ENCODE assay signal across 9 mouse cellular contexts in genomic region chr11:96969280-96969722, GRCm38 (mm10). TPM values are rescaled to one million over a fixed set of nuclear protein-coding genes. Genes with fewer than 3 reads are reported as not detected.
DNase-seq lines count a peak whose midpoint lies in the region; ATAC-seq and TF ChIP-seq lines count a peak whose summit lies in the region.
"Had no signal": no experiment of that assay in that cellular context is flagged by ENCODE, and none has a peak within 500 bp of the region (broad histone marks: within the 10 kb centered on the region; RNA-seq: fewer than 3 reads in every experiment).

No protein-coding gene starts in this region.

- ATAC-seq in lung, embryonic 14.5 days (ENCODE audit: insufficient read depth), result peak; percentile 18; the same call in 1 of the 2 replicates
- ATAC-seq in hindbrain, embryonic 16.5 days, result no peak

- H3K4me2 ChIP-seq in lung, embryonic 14.5 days, result peak overlapping the region; percentile 32
- no peak overlapping the region for H3K4me2 ChIP-seq in hindbrain, embryonic 16.5 days (ENCODE audit: low read length)
- H3K4me2 ChIP-seq: midbrain, embryonic 12.5 days had no signal

- no peak for TF ChIP-seq POLR2A in olfactory bulb, adult 2 months (IDR thresholded peaks at IDR 0.05; ENCODE audit: insufficient read depth, low read depth, low read length)

- H3K27ac ChIP-seq in lung, embryonic 14.5 days (ENCODE audit: low read depth), result peak overlapping the region; percentile 91
- H3K27ac ChIP-seq in hindbrain, embryonic 16.5 days (ENCODE audit: low read depth, low read length), result peak overlapping the region; percentile 59; the same call in 1 of the 2 replicates
- H3K27ac ChIP-seq in olfactory bulb, adult 2 months (ENCODE audit: insufficient read depth, low read depth, low read length), result peak overlapping the region; percentile 20
- H3K27ac ChIP-seq: midbrain, embryonic 12.5 days had no signal

- DNase-seq in adrenal gland, postnatal 10 days, result peak; percentile 55
- DNase-seq in adrenal gland, adult 2 months, result no peak
- no peak for DNase-seq in lung, embryonic 14.5 days
- DNase-seq in lung, postnatal 10 days, result no peak
- no peak for DNase-seq in right cerebral cortex, postnatal 4 days
- no peak for DNase-seq in thymus, postnatal 10 days (ENCODE audit: low spot score in 2 of 2)

- H3K4me3 ChIP-seq in lung, embryonic 14.5 days (ENCODE audit: low read depth, low read length), result no peak overlapping the region
- no peak overlapping the region for H3K4me3 ChIP-seq in hindbrain, embryonic 16.5 days (ENCODE audit: low read length)
- H3K4me3 ChIP-seq in olfactory bulb, adult 2 months (ENCODE audit: insufficient read depth, low read depth, low read length), result no peak overlapping the region
- H3K4me3 ChIP-seq: midbrain, embryonic 12.5 days had no signal

- TF ChIP-seq CTCF in lung, embryonic 14.5 days (IDR thresholded peaks at IDR 0.05; ENCODE audit: low read depth), result no peak
- no peak for TF ChIP-seq CTCF in olfactory bulb, adult 2 months (IDR thresholded peaks at IDR 0.05; ENCODE audit: insufficient read depth, low read depth, low read length)

- peak overlapping the region; percentile 43 for H3K9ac ChIP-seq in lung, embryonic 14.5 days
- H3K9ac ChIP-seq in hindbrain, embryonic 16.5 days (ENCODE audit: low read depth, low read length), result no peak overlapping the region
- H3K9ac ChIP-seq: midbrain, embryonic 12.5 days had no signal

- 59% methylated on average over 5 of the region's 5 CpGs for WGBS in lung, embryonic 14.5 days
- 81% methylated on average over 5 of the region's 5 CpGs for WGBS in hindbrain, embryonic 16.5 days
- 71% methylated on average over 5 of the region's 5 CpGs for WGBS in olfactory bulb, adult 2 months

- 0 out of 2 replicates have a peak, but pooled peaks cover 3% of the 10 kb centered on the region for H3K36me3 ChIP-seq in lung, embryonic 14.5 days (ENCODE audit: insufficient read depth)
- no peaks in the 10 kb centered on the region; the same call in 1 of the 2 replicates for H3K36me3 ChIP-seq in hindbrain, embryonic 16.5 days (ENCODE audit: control insufficient read depth, insufficient read depth, low read length)

- H3K4me1 ChIP-seq in lung, embryonic 14.5 days (ENCODE audit: insufficient read depth), result peaks cover 33% of the 10 kb centered on the region
- peaks cover 13% of the 10 kb centered on the region for H3K4me1 ChIP-seq in hindbrain, embryonic 16.5 days (ENCODE audit: control insufficient read depth, insufficient read depth, low read depth, low read length)
- peaks cover 42% of the 10 kb centered on the region for H3K4me1 ChIP-seq in olfactory bulb, adult 2 months (ENCODE audit: control insufficient read depth, insufficient read depth, low read length)

- no peaks in the 10 kb centered on the region for H3K27me3 ChIP-seq in lung, embryonic 14.5 days (ENCODE audit: insufficient read depth, low read length)
- no peaks in the 10 kb centered on the region for H3K27me3 ChIP-seq in hindbrain, embryonic 16.5 days (replicated peaks; ENCODE audit: control insufficient read depth, insufficient read depth, low read length)
- H3K27me3 ChIP-seq: midbrain, embryonic 12.5 days had no signal

- no peaks in the 10 kb centered on the region for H3K9me3 ChIP-seq in lung, embryonic 14.5 days (ENCODE audit: low read depth, low read length)
- H3K9me3 ChIP-seq in hindbrain, embryonic 16.5 days (ENCODE audit: control insufficient read depth, low read length), result no peaks in the 10 kb centered on the region
- H3K9me3 ChIP-seq: midbrain, embryonic 12.5 days had no signal

RNA-seq across cellular contexts. Expression of gene Sp2, which starts 13.5 kb away (rescaled TPM):
- total RNA-seq in adrenal gland, postnatal 10 days (2021), result 10 to 100 TPM; 14.3 to 16.3 TPM
- total RNA-seq in adrenal gland, adult 2 months (2021), result 10 to 100 TPM; 15.4 to 18.6 TPM
- 15.2 and 19.3 TPM in 2 replicates for polyA plus RNA-seq in adrenal gland, adult 2 months (2012; rRNA removed)
- polyA plus RNA-seq in lung, embryonic 14.5 days (2014; fragmentation: Nextera tagmentation; extraction: Ambion mirVana), result 22.3 and 23.7 TPM in 2 replicates
- 13.5 and 19.0 TPM in 2 replicates for polyA plus RNA-seq in hindbrain, embryonic 16.5 days (2015; fragmentation: Nextera tagmentation; extraction: Ambion mirVana)
- polyA plus RNA-seq in olfactory bulb, adult 2 months (2012; ENCODE audit: insufficient read depth, insufficient read length, low replicate concordance, missing spikeins), result not detected in 2 replicates

RNA-seq across cellular contexts. Expression of gene Pnpo, which starts 25.5 kb away (rescaled TPM):
- 10 to 100 TPM; 29.1 to 32.5 TPM for total RNA-seq in adrenal gland, postnatal 10 days (2021)
- 10 to 100 TPM; 29.3 to 37.4 TPM for total RNA-seq in adrenal gland, adult 2 months (2021)
- 43.0 and 52.9 TPM in 2 replicates for polyA plus RNA-seq in adrenal gland, adult 2 months (2012; rRNA removed)
- polyA plus RNA-seq in lung, embryonic 14.5 days (2014; fragmentation: Nextera tagmentation; extraction: Ambion mirVana), result 18.4 and 19.5 TPM in 2 replicates
- polyA plus RNA-seq in hindbrain, embryonic 16.5 days (2015; fragmentation: Nextera tagmentation; extraction: Ambion mirVana), result 36.2 and 37.3 TPM in 2 replicates
- polyA plus RNA-seq in olfactory bulb, adult 2 months (2012; ENCODE audit: insufficient read depth, insufficient read length, low replicate concordance, missing spikeins), result not detected in 2 replicates

RNA-seq across cellular contexts. Expression of gene Prr15l, which starts 41.4 kb away (rescaled TPM):
- under 1 TPM; 0.24 to 0.66 TPM for total RNA-seq in adrenal gland, postnatal 10 days (2021)
- under 1 TPM; 0.52 to 0.66 TPM for total RNA-seq in adrenal gland, adult 2 months (2021)
- polyA plus RNA-seq in adrenal gland, adult 2 months (2012; rRNA removed), result not detected in 2 replicates
- 24.1 and 30.8 TPM in 2 replicates for polyA plus RNA-seq in lung, embryonic 14.5 days (2014; fragmentation: Nextera tagmentation; extraction: Ambion mirVana)
- polyA plus RNA-seq in hindbrain, embryonic 16.5 days (2015; fragmentation: Nextera tagmentation; extraction: Ambion mirVana), result 0.35 and 0.60 TPM in 2 replicates
- polyA plus RNA-seq in olfactory bulb, adult 2 months (2012; ENCODE audit: insufficient read depth, insufficient read length, low replicate concordance, missing spikeins), result not detected in 2 replicates

RNA-seq across cellular contexts. Expression of gene Sp6, which starts 43.9 kb away (rescaled TPM):
- under 1 TPM; 0.18 to 0.30 TPM for total RNA-seq in adrenal gland, postnatal 10 days (2021)
- under 1 TPM; 0.09 to 0.24 TPM for total RNA-seq in adrenal gland, adult 2 months (2021)
- polyA plus RNA-seq in adrenal gland, adult 2 months (2012; rRNA removed), result 0.10 and 0.31 TPM in 2 replicates
- 0.22 and 0.43 TPM in 2 replicates for polyA plus RNA-seq in lung, embryonic 14.5 days (2014; fragmentation: Nextera tagmentation; extraction: Ambion mirVana)
- 0.32 and 0.35 TPM in 2 replicates for polyA plus RNA-seq in hindbrain, embryonic 16.5 days (2015; fragmentation: Nextera tagmentation; extraction: Ambion mirVana)
- not detected in 2 replicates for polyA plus RNA-seq in olfactory bulb, adult 2 months (2012; ENCODE audit: insufficient read depth, insufficient read length, low replicate concordance, missing spikeins)

RNA-seq across cellular contexts. Expression of gene Cdk5rap3, which starts 53.0 kb away (rescaled TPM):
- total RNA-seq in adrenal gland, postnatal 10 days (2021), result 10 to 100 TPM; 54.1 to 54.9 TPM
- total RNA-seq in adrenal gland, adult 2 months (2021), result 10 to 100 TPM; 39.8 to 52.9 TPM
- polyA plus RNA-seq in adrenal gland, adult 2 months (2012; rRNA removed), result 32.8 and 35.4 TPM in 2 replicates
- 61.8 and 63.8 TPM in 2 replicates for polyA plus RNA-seq in lung, embryonic 14.5 days (2014; fragmentation: Nextera tagmentation; extraction: Ambion mirVana)
- 81.2 and 84.8 TPM in 2 replicates for polyA plus RNA-seq in hindbrain, embryonic 16.5 days (2015; fragmentation: Nextera tagmentation; extraction: Ambion mirVana)
- not detected in 2 replicates for polyA plus RNA-seq in olfactory bulb, adult 2 months (2012; ENCODE audit: insufficient read depth, insufficient read length, low replicate concordance, missing spikeins)

Comparison
In these comparisons a context has a peak if more than half of its experiments do, and no peak if none do; other contexts are left out.
1. H3K27ac ChIP-seq: peak in every context shown above with its lines; median percentile 91 in lung, embryonic 14.5 days; 59 in hindbrain, embryonic 16.5 days; 20 in olfactory bulb, adult 2 months.
2. RNA of gene Pnpo, which starts 25.5 kb away (polyA plus RNA-seq): 43.0 to 52.9 TPM in adrenal gland, adult 2 months, 36.2 to 37.3 TPM in hindbrain, embryonic 16.5 days and 18.4 to 19.5 TPM in lung, embryonic 14.5 days; not detected in olfactory bulb, adult 2 months; every median in the first group is over 10 times any median in the second.
3. RNA of gene Prr15l, which starts 41.4 kb away (polyA plus RNA-seq): 24.1 to 30.8 TPM in lung, embryonic 14.5 days; 0.35 to 0.60 TPM in hindbrain, embryonic 16.5 days, not detected in adrenal gland, adult 2 months and not detected in olfactory bulb, adult 2 months; every median in the first group is over 10 times any median in the second.